Mouse (Mus musculus): ENCODE results near the gene Fstl3. TPM values are rescaled to one million over a fixed set of nuclear protein-coding genes. Genes with fewer than 3 reads are reported as not detected.

Fstl3 gene
- polyA plus RNA-seq, 1 experiment from 2014 or later = 20.5 TPM

- no peak overlapping the region for H3K9ac ChIP-seq
These were observed 12.8 kb upstream of the Fstl3 start for GRCm38 (mm10) chr10:79764234-79764633.

DNA sequence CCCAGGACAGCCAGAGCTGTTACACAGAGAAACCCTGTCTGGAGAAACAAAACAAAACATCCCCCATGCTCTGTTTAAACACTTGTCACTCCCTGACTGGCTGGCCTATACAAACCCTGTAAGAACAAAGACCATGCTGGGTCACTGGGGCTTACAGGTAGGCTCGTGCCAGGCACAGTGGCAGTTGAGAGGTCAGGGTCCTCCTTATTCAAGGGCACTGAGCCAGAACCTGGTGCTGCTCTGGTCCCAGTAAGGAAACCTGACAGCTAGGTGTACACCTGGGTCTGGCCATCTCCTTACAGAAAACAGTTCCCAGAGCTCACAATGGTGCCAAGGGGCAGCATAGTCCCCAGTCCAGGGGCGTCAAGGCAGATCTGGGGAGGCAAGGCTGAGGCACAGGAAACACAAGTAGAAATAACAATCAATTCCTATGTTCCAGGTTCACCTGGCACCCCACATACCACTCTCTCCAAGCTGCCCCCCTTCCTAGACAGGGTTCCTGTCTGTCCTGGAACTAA lies 11.8 kb upstream of the Fstl3 start:
- Histone ChIP-seq H3K4me2 (peak overlapping the region; percentile 94), H3K4me3 (peak overlapping the region; percentile 92), H3K27me3 (no peaks in the 10 kb centered on the region), H3K36me3 (peaks cover 22% of the 10 kb centered on the region), H3K27ac (no peak overlapping the region), H3K4me1 (peaks cover 36% of the 10 kb centered on the region), H3K9me3 (no peaks in the 10 kb centered on the region), H3K9ac (peak overlapping the region; percentile 93)
- no peak for ATAC-seq (ENCODE audit: borderline replicate concordance, extremely low read depth, low FRiP score, low TSS enrichment)
- WGBS = 56% methylated on average over 2 of the region's 2 CpGs

More at GRCm38 (mm10) chr10:79764234-79764633, 12.8 kb upstream of the Fstl3 start:
- Histone ChIP-seq H3K27ac (no peak overlapping the region), H3K36me3 (peaks cover 29% of the 10 kb centered on the region), H3K4me2 (no peak overlapping the region), H3K4me3 (no peak overlapping the region), H3K4me1 (peaks cover 36% of the 10 kb centered on the region), H3K27me3 (no peaks in the 10 kb centered on the region), H3K9me3 (no peaks in the 10 kb centered on the region)
- ATAC-seq (ENCODE audit: borderline replicate concordance, extremely low read depth, low FRiP score, low TSS enrichment) = no peak
- WGBS = 70% methylated on average over 7 of the region's 7 CpGs

- H3K4me1 ChIP-seq = peaks cover 36% of the 10 kb centered on the region
- 3% methylated on average over 16 of the region's 16 CpGs for WGBS
- H3K27me3 ChIP-seq = no peaks in the 10 kb centered on the region
- no peak for ATAC-seq (ENCODE audit: borderline replicate concordance, extremely low read depth, low FRiP score, low TSS enrichment)
- H3K27ac ChIP-seq = peak overlapping the region; percentile 95
- no peaks in the 10 kb centered on the region for H3K9me3 ChIP-seq
- peak overlapping the region; percentile 93 for H3K9ac ChIP-seq
- peaks cover 15% of the 10 kb centered on the region for H3K36me3 ChIP-seq
- H3K4me2 ChIP-seq = peak overlapping the region; percentile 94
- H3K4me3 ChIP-seq = peak overlapping the region; percentile 92
These were observed 11.0 kb upstream of the Fstl3 start for GRCm38 (mm10) chr10:79766001-79766507.

- Histone ChIP-seq H3K4me2 (peak within 1 kb of the TSS; percentile 94), H3K9me3 (no peaks in the 10 kb centered on the region), H3K36me3 (peaks cover 8% of the 10 kb centered on the region), H3K27ac (peak within 1 kb of the TSS; percentile 95), H3K9ac (peak within 1 kb of the TSS; percentile 93), H3K27me3 (no peaks in the 10 kb centered on the region), H3K4me3 (peak within 1 kb of the TSS; percentile 92), H3K4me1 (peaks cover 36% of the 10 kb centered on the region)
- peak; percentile 93 for ATAC-seq (ENCODE audit: borderline replicate concordance, extremely low read depth, low FRiP score, low TSS enrichment)
- WGBS = under 1% methylated on average over 101 of the region's 101 CpGs
These were observed 10.4 kb upstream of the Fstl3 start, which contains the start of gene Rnf126 for GRCm38 (mm10) chr10:79766508-79767325. Gene Rnf126, minus strand, starts transcription at chr10:79766952.

- ATAC-seq (ENCODE audit: borderline replicate concordance, extremely low read depth, low FRiP score, low TSS enrichment) = peak; percentile 81
- H3K9ac ChIP-seq = peak overlapping the region; percentile 52
- 8% methylated on average over 40 of the region's 40 CpGs for WGBS
These were observed 9.5 kb upstream of the Fstl3 start for GRCm38 (mm10) chr10:79767372-79768244.

DNA sequence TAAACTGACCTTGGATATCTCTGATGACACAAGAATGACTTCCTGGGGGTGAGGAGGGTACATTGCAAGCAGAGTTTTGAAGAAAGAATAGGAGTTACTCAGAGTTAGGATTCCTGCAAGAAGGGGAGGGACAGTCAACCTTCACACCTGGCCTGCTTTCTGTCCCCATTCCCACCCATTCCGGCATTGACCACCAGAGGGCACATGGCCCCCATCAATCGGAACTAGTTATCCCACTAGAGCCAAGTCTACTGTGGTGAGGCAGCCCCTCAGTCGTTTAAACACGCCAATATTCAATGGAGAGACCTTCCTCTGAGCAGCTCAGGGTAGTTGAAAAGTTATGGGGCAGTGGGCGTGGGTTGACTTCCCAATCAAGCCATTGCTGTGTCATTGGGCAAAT lies 8.7 kb upstream of the Fstl3 start:
- no peak for ATAC-seq (ENCODE audit: borderline replicate concordance, extremely low read depth, low FRiP score, low TSS enrichment)
- no peak overlapping the region for H3K27ac ChIP-seq
- H3K4me2 ChIP-seq = no peak overlapping the region
- no peak overlapping the region for H3K9ac ChIP-seq
- H3K4me1 ChIP-seq = peaks cover 36% of the 10 kb centered on the region
- H3K4me3 ChIP-seq = no peak overlapping the region
- H3K27me3 ChIP-seq = no peaks in the 10 kb centered on the region
- WGBS = 2% methylated on average over 5 of the region's 5 CpGs
- H3K9me3 ChIP-seq = no peaks in the 10 kb centered on the region
- H3K36me3 ChIP-seq = no peaks in the 10 kb centered on the region

More at GRCm38 (mm10) chr10:79767372-79768244, 9.5 kb upstream of the Fstl3 start:
- Histone ChIP-seq H3K9me3 (no peaks in the 10 kb centered on the region), H3K4me2 (peak overlapping the region; percentile 94), H3K27ac (peak overlapping the region; percentile 95), H3K4me1 (peaks cover 36% of the 10 kb centered on the region), H3K4me3 (peak overlapping the region; percentile 92), H3K27me3 (no peaks in the 10 kb centered on the region), H3K36me3 (no peaks in the 10 kb centered on the region)

DNA sequence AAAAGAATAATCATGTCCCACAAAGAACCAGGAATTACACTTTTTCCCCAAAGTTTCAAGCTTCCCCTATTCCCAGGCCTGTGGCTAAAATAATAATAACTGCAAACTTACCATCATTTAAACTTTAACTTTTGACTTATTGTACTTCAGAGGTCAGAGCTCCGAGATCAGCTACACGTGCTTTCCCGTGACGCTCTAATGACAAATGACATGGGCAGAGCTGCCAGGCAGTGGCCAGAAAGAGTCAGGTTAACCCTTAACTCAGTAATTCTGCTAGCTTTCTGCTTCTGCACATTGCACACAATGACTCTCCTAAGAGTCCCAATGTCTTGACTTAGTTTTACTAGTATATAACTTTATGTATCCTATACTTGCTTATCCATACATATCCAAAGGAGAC lies 7.7 kb upstream of the Fstl3 start:
- Histone ChIP-seq H3K9ac (no peak overlapping the region), H3K36me3 (no peaks in the 10 kb centered on the region), H3K4me3 (no peak overlapping the region), H3K27ac (no peak overlapping the region), H3K27me3 (no peaks in the 10 kb centered on the region), H3K9me3 (no peaks in the 10 kb centered on the region), H3K4me1 (peaks cover 30% of the 10 kb centered on the region), H3K4me2 (no peak overlapping the region)
- no peak for ATAC-seq (ENCODE audit: borderline replicate concordance, extremely low read depth, low FRiP score, low TSS enrichment)
- WGBS = 14% methylated on average over 4 of the region's 4 CpGs

- Histone ChIP-seq H3K27me3 (no peaks in the 10 kb centered on the region), H3K4me3 (no peak overlapping the region), H3K4me1 (peaks cover 19% of the 10 kb centered on the region), H3K27ac (no peak overlapping the region), H3K9ac (no peak overlapping the region), H3K9me3 (no peaks in the 10 kb centered on the region), H3K36me3 (no peaks in the 10 kb centered on the region), H3K4me2 (no peak overlapping the region)
- no peak for ATAC-seq (ENCODE audit: borderline replicate concordance, extremely low read depth, low FRiP score, low TSS enrichment)
- WGBS = 88% methylated on average over 3 of the region's 3 CpGs
These were observed 4.8 kb upstream of the Fstl3 start for GRCm38 (mm10) chr10:79772320-79772719.

GRCm38 (mm10) chr10:79773208-79773607 lies 3.9 kb upstream of the Fstl3 start:
- WGBS = 87% methylated on average over 2 of the region's 2 CpGs
- no peak overlapping the region for H3K4me2 ChIP-seq

GRCm38 (mm10) chr10:79774486-79775279 lies 2.4 kb upstream of the Fstl3 start:
- no peak overlapping the region for H3K9ac ChIP-seq
- peaks cover 10% of the 10 kb centered on the region; the same call in 1 of the 2 replicates for H3K27me3 ChIP-seq
- no peak for ATAC-seq (ENCODE audit: borderline replicate concordance, extremely low read depth, low FRiP score, low TSS enrichment)
- no peak overlapping the region for H3K4me2 ChIP-seq
- no peak overlapping the region for H3K4me3 ChIP-seq
- 59% methylated on average over 5 of the region's 5 CpGs for WGBS
- H3K4me1 ChIP-seq = peaks cover 29% of the 10 kb centered on the region
- no peak overlapping the region for H3K27ac ChIP-seq
- no peaks in the 10 kb centered on the region for H3K9me3 ChIP-seq
- no peaks in the 10 kb centered on the region for H3K36me3 ChIP-seq

More at GRCm38 (mm10) chr10:79773208-79773607, 3.9 kb upstream of the Fstl3 start:
- H3K4me1 ChIP-seq = peaks cover 19% of the 10 kb centered on the region
- H3K9ac ChIP-seq = no peak overlapping the region
- H3K27ac ChIP-seq = no peak overlapping the region
- ATAC-seq (ENCODE audit: borderline replicate concordance, extremely low read depth, low FRiP score, low TSS enrichment) = no peak
- no peak overlapping the region for H3K4me3 ChIP-seq
- H3K9me3 ChIP-seq = no peaks in the 10 kb centered on the region
- no peaks in the 10 kb centered on the region for H3K27me3 ChIP-seq
- H3K36me3 ChIP-seq = no peaks in the 10 kb centered on the region

DNA sequence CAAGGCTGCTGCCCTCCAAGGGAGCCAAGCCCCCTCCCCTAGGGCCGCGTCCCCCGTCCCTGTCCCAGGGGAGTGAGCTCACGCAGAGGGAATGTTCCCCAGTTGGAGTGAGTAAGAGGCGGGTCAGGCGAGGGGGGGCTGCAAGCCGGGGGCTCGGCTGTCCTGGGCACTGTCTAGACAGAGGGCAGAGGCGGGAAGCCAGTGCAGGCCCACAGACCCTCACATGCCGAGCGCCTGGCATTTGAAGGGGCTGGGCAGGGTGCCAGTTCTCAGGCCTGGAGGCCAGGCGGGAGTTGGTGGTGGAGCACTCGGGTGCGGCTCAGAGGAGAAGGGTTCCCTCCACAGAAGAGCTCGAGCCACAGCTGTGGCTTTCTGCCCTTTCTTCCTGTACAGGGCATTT lies 934 bp downstream of the Fstl3 start:
- ATAC-seq (ENCODE audit: borderline replicate concordance, extremely low read depth, low FRiP score, low TSS enrichment) = peak; percentile 33
- Histone ChIP-seq H3K4me2 (peak overlapping the region; percentile 88), H3K36me3 (no peaks in the 10 kb centered on the region), H3K27ac (peak overlapping the region; percentile 81), H3K9me3 (no peaks in the 10 kb centered on the region), H3K27me3 (peaks cover 26% of the 10 kb centered on the region; the same call in 1 of the 2 replicates), H3K9ac (peak overlapping the region; percentile 58), H3K4me1 (peaks cover 44% of the 10 kb centered on the region), H3K4me3 (peak overlapping the region; percentile 54)
- WGBS = 5% methylated on average over 15 of the region's 15 CpGs
